Mouse (Mus musculus) MEL (cell line): ENCODE results near the gene Slfn3. TPM values are rescaled to one million over a fixed set of nuclear protein-coding genes. Genes with fewer than 3 reads are reported as not detected.

ENCODE experiments used
- DNase-seq: peaks from one replicate; pipeline ENCODE4 v3.0.0; 2011; ENCODE audit warnings: low read depth, low spot score
- H3K27ac ChIP-seq: 2 replicates; pipeline ENCODE4 v1.5.1; 2012; ENCODE audit warnings: low read depth, mild to moderate bottlenecking, control low read depth, low read length, moderate library complexity; ENCODE audit not compliant: control insufficient read depth
- H3K27me3 ChIP-seq, 2 experiments: fragments of 150-350 bp in 1 of 2; sonication (generic) in 1 of 2; 2 replicates each; pipeline ENCODE4 v1.6.1; 2012; ENCODE audit warnings: low read length in 2 of 2, mild to moderate bottlenecking in 2 of 2, improper control_type of control experiment in 1 of 2, moderate library complexity in 1 of 2; ENCODE audit not compliant: insufficient read depth in 2 of 2, control insufficient read depth in 1 of 2
- H3K36me3 ChIP-seq, 2 experiments: 2 replicates each; pipeline ENCODE4 v1.6.1; 2012 to 2014; ENCODE audit warnings: low read length in 2 of 2, improper control_type of control experiment in 1 of 2, inconsistent platforms in 1 of 2, mild to moderate bottlenecking in 1 of 2; ENCODE audit not compliant: insufficient read depth in 2 of 2, control insufficient read depth in 1 of 2
- H3K4me1 ChIP-seq, 2 experiments: fragments of 150-350 bp in 1 of 2; sonication (generic) in 1 of 2; 2 replicates each; pipeline ENCODE4 v1.6.1; 2012; ENCODE audit warnings: low read length in 2 of 2, improper control_type of control experiment in 1 of 2, mild to moderate bottlenecking in 1 of 2; ENCODE audit not compliant: insufficient read depth in 2 of 2, control insufficient read depth in 1 of 2
- H3K4me3 ChIP-seq, 2 experiments: fragments of 150-350 bp in 1 of 2; sonication (generic) in 1 of 2; 2 replicates each; pipeline ENCODE4 v1.5.1; 2012; ENCODE audit warnings: low read depth in 2 of 2, low read length in 2 of 2, mild to moderate bottlenecking in 2 of 2, moderate library complexity in 2 of 2, control low read depth in 1 of 2, improper control_type of control experiment in 1 of 2; ENCODE audit not compliant: control insufficient read depth in 1 of 2, insufficient read depth in 1 of 2
- H3K79me2 ChIP-seq: 2 replicates; pipeline ENCODE4 v1.6.1; 2012; ENCODE audit warnings: mild to moderate bottlenecking, low read length, moderate library complexity; ENCODE audit not compliant: control insufficient read depth, poor library complexity, insufficient read depth
- H3K9ac ChIP-seq: 2 replicates; pipeline ENCODE4 v1.6.1; 2012; ENCODE audit warnings: low read depth, mild to moderate bottlenecking, control low read depth, low read length, moderate library complexity; ENCODE audit not compliant: control insufficient read depth, poor library complexity, severe bottlenecking
- H3K9me3 ChIP-seq: fragments of 150-350 bp; sonication (generic); replicated peaks from 2 replicates; pipeline ENCODE4 v1.6.1; 2012; ENCODE audit warnings: mild to moderate bottlenecking, low read length, improper control_type of control experiment, moderate library complexity; ENCODE audit not compliant: insufficient read depth
- BHLHE40 ChIP-seq: IDR thresholded peaks from 2 replicates; pipeline ENCODE4 v1.6.1; 2012; ENCODE audit warnings: low read depth, mild to moderate bottlenecking, inconsistent platforms, low read length, improper control_type of control experiment, borderline replicate concordance
- CHD1 ChIP-seq: IDR thresholded peaks from 2 replicates; pipeline ENCODE4 v1.6.1; 2012; ENCODE audit warnings: low read depth, mild to moderate bottlenecking, inconsistent platforms, low read length, improper control_type of control experiment
- CHD2 ChIP-seq: IDR thresholded peaks from 2 replicates; pipeline ENCODE4 v1.6.1; 2011; ENCODE audit warnings: low read length, improper control_type of control experiment
- CTCF ChIP-seq, 3 experiments: IDR thresholded peaks in 2 of 3; conservative IDR thresholded peaks in 1 of 3; 2 replicates each; pipeline ENCODE4 v1.5.1; 2011 to 2012; ENCODE audit warnings: low read length in 3 of 3, low read depth in 2 of 3, mild to moderate bottlenecking in 2 of 3, improper control_type of control experiment in 1 of 3, inconsistent platforms in 1 of 3, mixed read lengths in 1 of 3, moderate library complexity in 1 of 3; ENCODE audit not compliant: control insufficient read depth in 1 of 3, insufficient read depth in 1 of 3, poor library complexity in 1 of 3, severe bottlenecking in 1 of 3
- E2F4 ChIP-seq: IDR thresholded peaks from 2 replicates; pipeline ENCODE4 v1.6.1; 2011; ENCODE audit warnings: low read depth, low read length, improper control_type of control experiment, borderline replicate concordance
- ETS1 ChIP-seq: IDR thresholded peaks from 2 replicates; pipeline ENCODE4 v1.6.1; 2012; ENCODE audit warnings: low read depth, mild to moderate bottlenecking, inconsistent platforms, low read length, improper control_type of control experiment, moderate library complexity
- GABPA ChIP-seq: IDR thresholded peaks from 2 replicates; pipeline ENCODE4 v1.6.1; 2012; ENCODE audit warnings: low read depth, mild to moderate bottlenecking, inconsistent platforms, low read length, improper control_type of control experiment, moderate library complexity
- GATA1 ChIP-seq: IDR thresholded peaks from 2 replicates; pipeline ENCODE4 v1.6.1; 2011; ENCODE audit warnings: low read depth, low read length, improper control_type of control experiment
- HCFC1 ChIP-seq: IDR thresholded peaks from 2 replicates; pipeline ENCODE4 v1.6.1; 2012; ENCODE audit warnings: low read depth, mild to moderate bottlenecking, inconsistent platforms, low read length, improper control_type of control experiment, moderate library complexity
- JUND ChIP-seq: IDR thresholded peaks from 2 replicates; pipeline ENCODE4 v1.6.1; 2011; ENCODE audit warnings: low read depth, mild to moderate bottlenecking, improper control_type of control experiment, low read length
- KAT2A ChIP-seq: conservative IDR thresholded peaks from 2 replicates; pipeline ENCODE4 v1.6.1; 2012; ENCODE audit warnings: low read depth, low read length, improper control_type of control experiment, inconsistent platforms
- MAX ChIP-seq: IDR thresholded peaks from 2 replicates; pipeline ENCODE4 v1.6.1; 2011; ENCODE audit warnings: low read length, improper control_type of control experiment
- MAZ ChIP-seq: IDR thresholded peaks from 2 replicates; pipeline ENCODE4 v1.6.1; 2012; ENCODE audit warnings: low read depth, mild to moderate bottlenecking, inconsistent platforms, low read length, improper control_type of control experiment
- MEF2A ChIP-seq: IDR thresholded peaks from 2 replicates; pipeline ENCODE4 v1.6.1; 2014; ENCODE audit warnings: low read depth, mild to moderate bottlenecking, inconsistent platforms, low read length, improper control_type of control experiment; ENCODE audit not compliant: poor library complexity, insufficient replicate concordance, severe bottlenecking; ENCODE audit errors: extremely low read depth
- MXI1 ChIP-seq: IDR thresholded peaks from 2 replicates; pipeline ENCODE4 v1.6.1; 2011; ENCODE audit warnings: mild to moderate bottlenecking, low read depth, low read length, improper control_type of control experiment
- MYB ChIP-seq: IDR thresholded peaks from 2 replicates; pipeline ENCODE4 v1.6.1; 2011; ENCODE audit warnings: mild to moderate bottlenecking, low read depth, low read length, improper control_type of control experiment
- MYC ChIP-seq: IDR thresholded peaks from 2 replicates; pipeline ENCODE4 v1.6.1; 2011; ENCODE audit warnings: low read depth, mild to moderate bottlenecking, low read length, improper control_type of control experiment, moderate library complexity
- NELFE ChIP-seq: IDR thresholded peaks from 2 replicates; pipeline ENCODE4 v1.6.1; 2011; ENCODE audit warnings: low read depth, low read length, improper control_type of control experiment
- NRF1 ChIP-seq: IDR thresholded peaks from 2 replicates; pipeline ENCODE4 v1.6.1; 2014; ENCODE audit warnings: low read depth, mild to moderate bottlenecking, inconsistent platforms, low read length, improper control_type of control experiment, moderate library complexity; ENCODE audit not compliant: poor library complexity, insufficient read depth, severe bottlenecking
- POLR2A ChIP-seq, 2 experiments: IDR thresholded peaks; 2 replicates each; pipeline ENCODE4 v1.6.1; 2011 to 2012; ENCODE audit warnings: low read length in 2 of 2, mild to moderate bottlenecking in 2 of 2, control low read depth in 1 of 2, improper control_type of control experiment in 1 of 2, low read depth in 1 of 2, moderate library complexity in 1 of 2; ENCODE audit not compliant: control insufficient read depth in 1 of 2, insufficient read depth in 1 of 2, poor library complexity in 1 of 2
- POLR2AphosphoS2 ChIP-seq: IDR thresholded peaks from 2 replicates; pipeline ENCODE4 v1.6.1; 2011; ENCODE audit warnings: low read length, improper control_type of control experiment
- POLR2AphosphoS5 ChIP-seq: IDR thresholded peaks from 2 replicates; pipeline ENCODE4 v1.6.1; 2012; ENCODE audit warnings: low read depth, borderline replicate concordance, mild to moderate bottlenecking, inconsistent platforms, low read length, moderate library complexity, mixed read lengths
- RAD21 ChIP-seq: IDR thresholded peaks from 2 replicates; pipeline ENCODE4 v1.6.1; 2011; ENCODE audit warnings: mild to moderate bottlenecking, low read depth, low read length, improper control_type of control experiment
- RCOR1 ChIP-seq: IDR thresholded peaks from 2 replicates; pipeline ENCODE4 v1.6.1; 2012; ENCODE audit warnings: low read depth, mild to moderate bottlenecking, inconsistent platforms, low read length, improper control_type of control experiment
- SIN3A ChIP-seq: IDR thresholded peaks from 2 replicates; pipeline ENCODE4 v1.6.1; 2012; ENCODE audit warnings: low read length, improper control_type of control experiment, inconsistent platforms
- SMC3 ChIP-seq: IDR thresholded peaks from 2 replicates; pipeline ENCODE4 v1.6.1; 2011; ENCODE audit warnings: low read depth, low read length, improper control_type of control experiment
- TAL1 ChIP-seq: IDR thresholded peaks from 2 replicates; pipeline ENCODE4 v1.6.1; 2012; ENCODE audit warnings: mild to moderate bottlenecking, inconsistent platforms, low read length, moderate library complexity, mixed read lengths
- TBP ChIP-seq: IDR thresholded peaks from 2 replicates; pipeline ENCODE4 v1.8.0; 2011; ENCODE audit warnings: low read depth, low read length, improper control_type of control experiment
- TCF12 ChIP-seq: IDR thresholded peaks from 2 replicates; pipeline ENCODE4 v1.6.1; 2014; ENCODE audit warnings: low read depth, mild to moderate bottlenecking, inconsistent platforms, low read length, improper control_type of control experiment, moderate library complexity
- UBTF ChIP-seq: IDR thresholded peaks from 2 replicates; pipeline ENCODE4 v1.6.1; 2012; ENCODE audit warnings: low read depth, mild to moderate bottlenecking, inconsistent platforms, low read length, improper control_type of control experiment, moderate library complexity, borderline replicate concordance; ENCODE audit not compliant: insufficient read depth
- USF1 ChIP-seq: IDR thresholded peaks from 2 replicates; pipeline ENCODE4 v1.6.1; 2014; ENCODE audit warnings: low read depth, mild to moderate bottlenecking, inconsistent platforms, low read length, improper control_type of control experiment, moderate library complexity
- ZC3H11A ChIP-seq: IDR thresholded peaks from 2 replicates; pipeline ENCODE4 v1.6.1; 2012; ENCODE audit warnings: low read depth, mild to moderate bottlenecking, inconsistent platforms, low read length, improper control_type of control experiment
- ZKSCAN1 ChIP-seq: IDR thresholded peaks from 2 replicates; pipeline ENCODE4 v1.6.1; 2012; ENCODE audit warnings: low read depth, mild to moderate bottlenecking, inconsistent platforms, low read length, improper control_type of control experiment, moderate library complexity
- ZMIZ1 ChIP-seq: IDR thresholded peaks from 2 replicates; pipeline ENCODE4 v1.6.1; 2012; ENCODE audit warnings: low read depth, mild to moderate bottlenecking, inconsistent platforms, low read length, improper control_type of control experiment, moderate library complexity
- ZNF384 ChIP-seq: IDR thresholded peaks from 2 replicates; pipeline ENCODE4 v1.6.1; 2012; ENCODE audit warnings: low read depth, mild to moderate bottlenecking, inconsistent platforms, low read length, improper control_type of control experiment
- polyA plus RNA-seq, 2 experiments: library from polyadenylated mRNA; stranded (reverse) in 1 of 2; unstranded in 1 of 2; fragments of >175 nt in 1 of 2; fragments of >200 nt in 1 of 2; gene quantifications; 2 replicates each; pipeline versions ENCODE4 v1.2.1 to v1.2.4; 2012; ENCODE audit warnings: low replicate concordance in 2 of 2, low read depth in 1 of 2; ENCODE audit not compliant: insufficient read length in 2 of 2, insufficient read depth in 1 of 2, missing spikeins in 1 of 2
- total RNA-seq: library from RNA; depleted of rRNA; stranded (reverse); fragments of 300-350 nt; gene quantifications from 2 replicates; pipeline ENCODE4 v1.2.3, GENCODE M21; 2012

Gene Slfn3
- total and polyA plus RNA-seq, 3 experiments, result 0.23 to 0.35 TPM; not detected in 1

GRCm38 (mm10) chr11:83262673-83263072 is 71.5 kb downstream of the Slfn3 start (continued):
- TF ChIP-seq GABPA (no peak), TCF12 (peak; percentile 97)

- peak overlapping the region; percentile 76 for H3K27ac ChIP-seq
- no peaks in the 10 kb centered on the region for H3K27me3 ChIP-seq
- H3K9me3 ChIP-seq, result no peaks in the 10 kb centered on the region
- H3K79me2 ChIP-seq, result no peaks in the 10 kb centered on the region
- H3K4me3 ChIP-seq, result peak overlapping the region; percentile 27 to 29; a peak in 3 of 4 replicates
- peaks cover 16 to 17% of the 10 kb centered on the region in 2 experiments for H3K4me1 ChIP-seq
- DNase-seq, result peak; percentile 91
- peak overlapping the region; percentile 44 for H3K9ac ChIP-seq
- H3K36me3 ChIP-seq, result peaks cover 7 to 20% of the 10 kb centered on the region in 2 experiments
- TF ChIP-seq MYB (no peak), POLR2AphosphoS2 (no peak), SIN3A (peak; percentile 47; the same call in 1 of the 2 replicates), NELFE (peak; percentile 14; the same call in 1 of the 2 replicates), ZC3H11A (no peak; the same call in 1 of the 2 replicates), SMC3 (peak; percentile 84), KAT2A (no peak), UBTF (no peak), E2F4 (no peak), ZKSCAN1 (no peak; the same call in 1 of the 2 replicates), ETS1 (0 out of 2 replicates have a peak, but pooled peaks have one; percentile 33), CHD1 (0 out of 2 replicates have a peak, but pooled peaks have one; percentile 23), POLR2AphosphoS5 (no peak), TBP (no peak), HCFC1 (peak; percentile 42; the same call in 1 of the 2 replicates), CTCF (IDR thresholded peaks at IDR 0.05 in 2 of 3, conservative IDR thresholded peaks at IDR 0.05 in 1 of 3; ENCODE audit: control insufficient read depth in 1 of 3, insufficient read depth in 1 of 3, low read depth in 2 of 3, low read length in 3 of 3, poor library complexity in 1 of 3, severe bottlenecking in 1 of 3) (peak; percentile 53 to 95 (median 79)), MXI1 (peak; percentile 16; the same call in 1 of the 2 replicates), JUND (peak; percentile 68; the same call in 1 of the 2 replicates), CHD2 (no peak), MYC (0 out of 2 replicates have a peak, but pooled peaks have one; percentile 35), ZNF384 (no peak), POLR2A (IDR thresholded peaks at IDR 0.05; ENCODE audit: control insufficient read depth in 1 of 2, insufficient read depth in 1 of 2, low read depth in 1 of 2, low read length in 2 of 2, poor library complexity in 1 of 2) (no peak), TAL1 (no peak), MEF2A (no peak), MAZ (no peak), USF1 (no peak), MAX (no peak), NRF1 (no peak), GATA1 (no peak), RAD21 (peak; percentile 89), BHLHE40 (no peak), ZMIZ1 (no peak), GABPA (no peak), RCOR1 (no peak)
These were observed 72.0 kb downstream of the Slfn3 start for GRCm38 (mm10) chr11:83263146-83263545.
